Mouse (Mus musculus): ENCODE measurements around the gene Abca7. TPM values are rescaled to one million over a fixed set of nuclear protein-coding genes. Genes with fewer than 3 reads are reported as not detected.
A peak's percentile ranks its signal among the peaks of the same experiment; 100 is the strongest.

Abca7 gene
- polyA plus RNA-seq, 1 experiment from 2014 or later: 5.6 TPM

DNA sequence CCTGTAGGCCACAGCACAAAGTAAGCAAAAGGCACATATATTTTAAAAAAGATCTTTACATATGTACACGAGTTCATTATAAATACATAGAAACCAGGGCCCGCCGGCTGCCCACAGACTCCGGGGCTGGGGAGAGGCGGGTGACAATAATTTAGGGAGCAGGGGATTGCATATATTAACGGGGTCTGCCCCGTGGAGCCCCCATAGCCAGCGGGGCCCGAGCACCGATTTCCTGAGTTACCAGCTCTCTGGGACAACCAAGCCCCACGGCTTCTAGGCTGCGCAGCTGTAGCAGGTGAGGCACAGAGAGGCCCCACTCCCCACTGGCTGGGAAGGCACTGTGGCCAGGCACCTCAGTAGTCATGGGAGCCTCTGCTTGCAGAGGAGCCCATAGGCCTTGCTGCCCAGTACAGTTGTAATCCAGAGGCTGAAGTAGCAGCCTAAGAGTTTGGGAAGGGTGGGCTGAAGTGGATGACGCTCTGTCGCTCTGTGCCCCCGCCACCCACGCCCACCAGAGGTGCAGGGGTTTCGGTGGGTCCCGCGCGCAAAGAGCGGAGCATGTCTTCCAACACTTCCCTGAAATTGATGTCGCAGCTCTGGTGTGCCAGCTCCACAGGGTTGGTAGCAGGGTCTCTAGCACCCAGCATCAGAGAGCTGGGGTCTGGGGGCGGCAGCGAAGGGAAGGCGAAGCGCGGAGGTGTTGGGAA, 60.8 kb downstream of the Abca7 start:
- peaks cover 27% of the 10 kb centered on the region for H3K36me3 ChIP-seq (ENCODE audit: control insufficient read depth, insufficient read depth, low read length)
- 87% methylated on average over 27 of the region's 27 CpGs for WGBS
- H3K4me2 ChIP-seq (ENCODE audit: low read depth, low read length): no peak overlapping the region
- H3K27me3 ChIP-seq (ENCODE audit: control insufficient read depth, insufficient read depth, low read depth, low read length): no peaks in the 10 kb centered on the region
- peaks cover 20% of the 10 kb centered on the region for H3K4me1 ChIP-seq (replicated peaks; ENCODE audit: control insufficient read depth, insufficient read depth, low read length)
- no peak overlapping the region for H3K27ac ChIP-seq (ENCODE audit: low read length)
- H3K9me3 ChIP-seq (ENCODE audit: control insufficient read depth, low read length): no peaks in the 10 kb centered on the region
- ATAC-seq (ENCODE audit: low read depth): no peak
- H3K9ac ChIP-seq (ENCODE audit: low read length): no peak overlapping the region
- no peak overlapping the region for H3K4me3 ChIP-seq (ENCODE audit: low read length)

DNA sequence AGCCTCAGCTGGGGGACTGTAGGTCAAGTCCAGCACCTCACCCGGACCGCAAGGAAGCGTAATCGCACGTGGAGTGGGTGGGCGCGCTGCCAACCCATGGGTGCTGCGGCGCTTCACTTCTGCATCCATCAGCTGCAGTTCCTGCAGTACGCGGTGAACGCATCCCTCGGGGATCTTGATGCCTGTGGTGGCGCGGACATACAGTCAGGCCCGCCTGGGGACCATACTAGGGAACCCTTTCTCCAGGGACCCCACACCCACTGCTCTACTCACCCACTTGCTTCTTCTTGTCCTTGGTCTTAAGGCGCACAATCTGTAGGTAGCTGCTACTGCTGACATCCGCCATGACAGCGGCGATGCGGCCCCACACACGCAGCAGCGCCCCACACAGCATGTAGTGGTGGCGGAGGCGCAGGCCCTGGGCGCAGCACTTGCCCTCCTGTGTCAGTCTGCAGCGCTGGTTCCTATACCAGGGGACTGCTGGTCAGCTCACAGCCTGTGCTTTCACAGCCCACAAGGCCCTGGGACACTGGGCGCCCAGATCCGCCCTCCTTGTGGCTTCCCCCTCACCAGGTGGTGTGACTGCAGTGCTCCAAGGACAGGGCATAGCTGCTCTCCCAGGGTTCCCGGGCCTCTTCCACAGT, 61.5 kb downstream of the Abca7 start:
- Histone ChIP-seq H3K4me3 (ENCODE audit: low read length) (no peak overlapping the region), H3K4me1 (replicated peaks; ENCODE audit: control insufficient read depth, insufficient read depth, low read length) (peaks cover 13% of the 10 kb centered on the region), H3K36me3 (ENCODE audit: control insufficient read depth, insufficient read depth, low read length) (peaks cover 33% of the 10 kb centered on the region), H3K27ac (ENCODE audit: low read length) (no peak overlapping the region), H3K4me2 (ENCODE audit: low read depth, low read length) (no peak overlapping the region), H3K27me3 (ENCODE audit: control insufficient read depth, insufficient read depth, low read depth, low read length) (no peaks in the 10 kb centered on the region), H3K9me3 (ENCODE audit: control insufficient read depth, low read length) (no peaks in the 10 kb centered on the region), H3K9ac (ENCODE audit: low read length) (no peak overlapping the region)
- ATAC-seq (ENCODE audit: low read depth): no peak
- WGBS: 72% methylated on average over 30 of the region's 30 CpGs

GRCm38 (mm10) chr10:80063104-80063503, 66.8 kb downstream of the Abca7 start:
- no peaks in the 10 kb centered on the region for H3K27me3 ChIP-seq (ENCODE audit: control insufficient read depth, insufficient read depth, low read depth, low read length)
- no peaks in the 10 kb centered on the region for H3K4me1 ChIP-seq (replicated peaks; ENCODE audit: control insufficient read depth, insufficient read depth, low read length)
- ATAC-seq (ENCODE audit: low read depth): 0 out of 2 replicates have a peak, but pooled peaks have one; percentile 8
- no peaks in the 10 kb centered on the region for H3K9me3 ChIP-seq (ENCODE audit: control insufficient read depth, low read length)
- no peak overlapping the region for H3K27ac ChIP-seq (ENCODE audit: low read length)
- WGBS: 90% methylated on average over 5 of the region's 5 CpGs
- no peak overlapping the region for H3K9ac ChIP-seq (ENCODE audit: low read length)
- no peak overlapping the region for H3K4me2 ChIP-seq (ENCODE audit: low read depth, low read length)
- H3K36me3 ChIP-seq (ENCODE audit: control insufficient read depth, insufficient read depth, low read length): peaks cover 23% of the 10 kb centered on the region
- no peak overlapping the region for H3K4me3 ChIP-seq (ENCODE audit: low read length)

- H3K4me2 ChIP-seq (ENCODE audit: low read depth, low read length): no peak overlapping the region
- no peak overlapping the region for H3K9ac ChIP-seq (ENCODE audit: low read length)
- peaks cover 18% of the 10 kb centered on the region for H3K36me3 ChIP-seq (ENCODE audit: control insufficient read depth, insufficient read depth, low read length)
- no peak overlapping the region for H3K4me3 ChIP-seq (ENCODE audit: low read length)
- WGBS: 68% methylated on average over 23 of the region's 23 CpGs
- no peaks in the 10 kb centered on the region for H3K4me1 ChIP-seq (replicated peaks; ENCODE audit: control insufficient read depth, insufficient read depth, low read length)
- no peak for ATAC-seq (ENCODE audit: low read depth)
- H3K9me3 ChIP-seq (ENCODE audit: control insufficient read depth, low read length): no peaks in the 10 kb centered on the region
- no peaks in the 10 kb centered on the region for H3K27me3 ChIP-seq (ENCODE audit: control insufficient read depth, insufficient read depth, low read depth, low read length)
- H3K27ac ChIP-seq (ENCODE audit: low read length): no peak overlapping the region
Measured at GRCm38 (mm10) chr10:80063877-80064650, 67.8 kb downstream of the Abca7 start.

Other genes with a start within 250 kb of the Abca7 start
- gene Polrmt, start 249.9 kb upstream of the Abca7 start, polyA plus RNA-seq (2015; fragmentation: Nextera tagmentation; extraction: Ambion mirVana): 46.2 and 47.8 TPM in 2 replicates
- 0.11 and 0.29 TPM in 2 replicates for gene Fgf22, start 241.4 kb upstream of the Abca7 start, polyA plus RNA-seq (2015; fragmentation: Nextera tagmentation; extraction: Ambion mirVana)
- 47.9 and 61.4 TPM in 2 replicates for gene Rnf126, start 229.5 kb upstream of the Abca7 start, polyA plus RNA-seq (2015; fragmentation: Nextera tagmentation; extraction: Ambion mirVana)
- 21.7 and 22.7 TPM in 2 replicates for gene Fstl3, start 219.2 kb upstream of the Abca7 start, polyA plus RNA-seq (2015; fragmentation: Nextera tagmentation; extraction: Ambion mirVana)
- 0.57 and 2.1 TPM in 2 replicates for gene Prss57, start 205.5 kb upstream of the Abca7 start, polyA plus RNA-seq (2015; fragmentation: Nextera tagmentation; extraction: Ambion mirVana)
- 52.7 and 54.1 TPM in 2 replicates for gene Palm, start 202.9 kb upstream of the Abca7 start, polyA plus RNA-seq (2015; fragmentation: Nextera tagmentation; extraction: Ambion mirVana)
- gene Misp, start 175.5 kb upstream of the Abca7 start, polyA plus RNA-seq (2015; fragmentation: Nextera tagmentation; extraction: Ambion mirVana): 10.6 and 13.5 TPM in 2 replicates
- 344 and 371 TPM in 2 replicates for gene Ptbp1, start 142.1 kb upstream of the Abca7 start, polyA plus RNA-seq (2015; fragmentation: Nextera tagmentation; extraction: Ambion mirVana)
- gene Prtn3, start 122.0 kb upstream of the Abca7 start, polyA plus RNA-seq (2015; fragmentation: Nextera tagmentation; extraction: Ambion mirVana): 3.0 and 4.0 TPM in 2 replicates
- gene Plppr3, start 121.9 kb upstream of the Abca7 start, polyA plus RNA-seq (2015; fragmentation: Nextera tagmentation; extraction: Ambion mirVana): 22.6 and 26.4 TPM in 2 replicates
- 0.26 and 1.2 TPM in 2 replicates for gene Elane, start 110.2 kb upstream of the Abca7 start, polyA plus RNA-seq (2015; fragmentation: Nextera tagmentation; extraction: Ambion mirVana)
- gene Cfd, start 105.6 kb upstream of the Abca7 start, polyA plus RNA-seq (2015; fragmentation: Nextera tagmentation; extraction: Ambion mirVana): not detected in 2 replicates
- gene Med16, start 87.6 kb upstream of the Abca7 start, polyA plus RNA-seq (2015; fragmentation: Nextera tagmentation; extraction: Ambion mirVana): 48.3 and 51.2 TPM in 2 replicates
- 12.8 TPM in 1 of 2 replicates, not detected in the other for gene Gm26602, start 85.6 kb upstream of the Abca7 start, polyA plus RNA-seq (2015; fragmentation: Nextera tagmentation; extraction: Ambion mirVana)
- 1.0 and 1.1 TPM in 2 replicates for gene Kiss1r, start 79.5 kb upstream of the Abca7 start, polyA plus RNA-seq (2015; fragmentation: Nextera tagmentation; extraction: Ambion mirVana)
- gene R3hdm4, start 75.3 kb upstream of the Abca7 start, polyA plus RNA-seq (2015; fragmentation: Nextera tagmentation; extraction: Ambion mirVana): 151 and 155 TPM in 2 replicates
- gene Arid3a, start 69.5 kb upstream of the Abca7 start, polyA plus RNA-seq (2015; fragmentation: Nextera tagmentation; extraction: Ambion mirVana): 4.1 and 4.8 TPM in 2 replicates
- gene Wdr18, start 36.3 kb upstream of the Abca7 start, polyA plus RNA-seq (2015; fragmentation: Nextera tagmentation; extraction: Ambion mirVana): 76.7 and 83.0 TPM in 2 replicates
- 0.25 and 0.75 TPM in 2 replicates for gene Grin3b, start 25.8 kb upstream of the Abca7 start, polyA plus RNA-seq (2015; fragmentation: Nextera tagmentation; extraction: Ambion mirVana)
- gene Tmem259, start 12.2 kb upstream of the Abca7 start, polyA plus RNA-seq (2015; fragmentation: Nextera tagmentation; extraction: Ambion mirVana): 7.3 and 9.0 TPM in 2 replicates
- 401 and 405 TPM in 2 replicates for gene Cnn2, start 7.9 kb upstream of the Abca7 start, polyA plus RNA-seq (2015; fragmentation: Nextera tagmentation; extraction: Ambion mirVana)
- gene Arhgap45, start 20.2 kb downstream of the Abca7 start, polyA plus RNA-seq (2015; fragmentation: Nextera tagmentation; extraction: Ambion mirVana): 18.1 and 21.8 TPM in 2 replicates
- 194 and 210 TPM in 2 replicates for gene Polr2e, start 43.3 kb downstream of the Abca7 start, polyA plus RNA-seq (2015; fragmentation: Nextera tagmentation; extraction: Ambion mirVana)
- 554 and 585 TPM in 2 replicates for gene Gpx4, start 50.7 kb downstream of the Abca7 start, polyA plus RNA-seq (2015; fragmentation: Nextera tagmentation; extraction: Ambion mirVana)
- 18.7 and 19.1 TPM in 2 replicates for gene Sbno2, start 109.1 kb downstream of the Abca7 start, polyA plus RNA-seq (2015; fragmentation: Nextera tagmentation; extraction: Ambion mirVana)
- 18.6 and 23.3 TPM in 2 replicates for gene Stk11, start 119.3 kb downstream of the Abca7 start, polyA plus RNA-seq (2015; fragmentation: Nextera tagmentation; extraction: Ambion mirVana)
- gene Atp5d, start 142.1 kb downstream of the Abca7 start, polyA plus RNA-seq (2015; fragmentation: Nextera tagmentation; extraction: Ambion mirVana): 534 and 552 TPM in 2 replicates
- gene Cbarp, start 144.3 kb downstream of the Abca7 start, polyA plus RNA-seq (2015; fragmentation: Nextera tagmentation; extraction: Ambion mirVana): 3.9 and 5.6 TPM in 2 replicates
- gene Midn, start 151.8 kb downstream of the Abca7 start, polyA plus RNA-seq (2015; fragmentation: Nextera tagmentation; extraction: Ambion mirVana): 11.8 and 12.9 TPM in 2 replicates
- gene Cirbp, start 169.5 kb downstream of the Abca7 start, polyA plus RNA-seq (2015; fragmentation: Nextera tagmentation; extraction: Ambion mirVana): 73.4 and 83.4 TPM in 2 replicates
- gene 1600002K03Rik, start 176.4 kb downstream of the Abca7 start, polyA plus RNA-seq (2015; fragmentation: Nextera tagmentation; extraction: Ambion mirVana): 12.2 and 13.6 TPM in 2 replicates
- 11.0 and 12.1 TPM in 2 replicates for gene Efna2, start 183.0 kb downstream of the Abca7 start, polyA plus RNA-seq (2015; fragmentation: Nextera tagmentation; extraction: Ambion mirVana)
- 66.4 and 68.7 TPM in 2 replicates for gene Mum1, start 229.9 kb downstream of the Abca7 start, polyA plus RNA-seq (2015; fragmentation: Nextera tagmentation; extraction: Ambion mirVana)